Mouse (Mus musculus) heart, embryonic 16.5 days (tissue): ENCODE results near the gene Dusp10. TPM values are rescaled to one million over a fixed set of nuclear protein-coding genes. Genes with fewer than 3 reads are reported as not detected.

Experiments used
- ATAC-seq: fragments of 200-750 bp; cut with Nextera tagmentation; replicated peaks from 2 replicates; pipeline ENCODE4 v1.8.0; 2017; ENCODE audit warnings: moderate number of reproducible peaks; ENCODE audit not compliant: insufficient read depth, low FRiP score; ENCODE audit errors: extremely low read depth
- H3K27ac ChIP-seq: fragments of 300-500 bp; sonication (generic); 2 replicates; pipeline ENCODE4 v1.5.1; 2014; ENCODE audit warnings: mild to moderate bottlenecking, low read length, control low read depth, moderate library complexity
- H3K27me3 ChIP-seq: fragments of 300-500 bp; sonication (generic); 2 replicates; pipeline ENCODE4 v1.6.1; 2014; ENCODE audit warnings: low read length, mixed read lengths; ENCODE audit not compliant: control insufficient read depth, insufficient read depth
- H3K36me3 ChIP-seq: fragments of 300-500 bp; sonication (generic); 2 replicates; pipeline ENCODE4 v1.6.1; 2014; ENCODE audit not compliant: control insufficient read depth, insufficient read depth
- H3K4me1 ChIP-seq: fragments of 300-500 bp; sonication (generic); 2 replicates; pipeline ENCODE4 v1.6.1; 2014; ENCODE audit warnings: low read length, mixed read lengths; ENCODE audit not compliant: control insufficient read depth, insufficient read depth
- H3K4me2 ChIP-seq: fragments of 300-500 bp; sonication (generic); 2 replicates; pipeline ENCODE4 v1.6.1; 2014; ENCODE audit warnings: low read depth, mild to moderate bottlenecking, control low read depth, low read length
- H3K4me3 ChIP-seq: fragments of 300-500 bp; sonication (generic); 2 replicates; pipeline ENCODE4 v1.5.1; 2014; ENCODE audit warnings: mild to moderate bottlenecking, control low read depth, low read length
- H3K9ac ChIP-seq: fragments of 300-500 bp; sonication (generic); 2 replicates; pipeline ENCODE4 v1.6.1; 2014; ENCODE audit warnings: low read length, control low read depth
- H3K9me3 ChIP-seq: fragments of 300-500 bp; sonication (generic); replicated peaks from 2 replicates; pipeline ENCODE4 v1.6.1; 2016; ENCODE audit warnings: low read length; ENCODE audit not compliant: control insufficient read depth
- WGBS: fragments of 180-500 bp; shearing (Covaris S2); extraction: QIAGEN DNeasy Blood & Tissue Kit; methylation state at CpG from one replicate; pipeline ENCODE4 v1.1.7; 2014; 5-methylcytosine and 5-hydroxymethylcytosine counted together
- polyA plus RNA-seq: library from polyadenylated mRNA; unstranded; fragments of >200 nt; fragmentation: Nextera tagmentation; extraction: Ambion mirVana; gene quantifications from 2 replicates; pipeline ENCODE4 v1.2.1, GENCODE M21; 2015

The Dusp10 gene
- polyA plus RNA-seq, 1 experiment from 2014 or later: 15.5 TPM

DNA sequence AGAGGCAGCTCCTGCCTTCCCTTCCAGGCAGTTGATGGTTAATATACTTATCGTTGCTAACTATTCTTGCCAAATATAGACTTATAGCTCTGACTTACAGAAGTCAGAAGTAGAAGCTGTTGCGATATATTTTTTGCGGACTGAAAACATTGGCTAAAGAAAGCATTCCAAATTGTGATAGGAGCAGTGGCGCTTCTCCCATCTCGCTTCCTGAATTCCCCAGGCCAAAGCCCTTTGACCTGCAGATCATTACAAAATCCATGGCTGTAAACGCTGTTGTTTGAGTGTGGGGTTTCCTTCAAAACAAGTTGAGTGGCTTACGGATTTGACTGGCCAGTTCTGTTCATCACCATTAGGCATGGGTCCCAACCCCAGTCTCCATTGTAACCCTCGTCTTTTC lies 45.1 kb downstream of the Dusp10 start:
- no peaks in the 10 kb centered on the region for H3K27me3 ChIP-seq
- no peak overlapping the region for H3K4me3 ChIP-seq
- H3K27ac ChIP-seq: peak overlapping the region; percentile 66
- H3K4me2 ChIP-seq: no peak overlapping the region
- no peaks in the 10 kb centered on the region for H3K9me3 ChIP-seq
- 0 out of 2 replicates have a peak overlapping the region, but pooled peaks have one; percentile 42 for H3K9ac ChIP-seq
- 0 out of 2 replicates have a peak, but pooled peaks cover 3% of the 10 kb centered on the region for H3K36me3 ChIP-seq
- no peak for ATAC-seq
- WGBS: 51% methylated on average over 8 of the region's 8 CpGs
- H3K4me1 ChIP-seq: peaks cover 44% of the 10 kb centered on the region

DNA sequence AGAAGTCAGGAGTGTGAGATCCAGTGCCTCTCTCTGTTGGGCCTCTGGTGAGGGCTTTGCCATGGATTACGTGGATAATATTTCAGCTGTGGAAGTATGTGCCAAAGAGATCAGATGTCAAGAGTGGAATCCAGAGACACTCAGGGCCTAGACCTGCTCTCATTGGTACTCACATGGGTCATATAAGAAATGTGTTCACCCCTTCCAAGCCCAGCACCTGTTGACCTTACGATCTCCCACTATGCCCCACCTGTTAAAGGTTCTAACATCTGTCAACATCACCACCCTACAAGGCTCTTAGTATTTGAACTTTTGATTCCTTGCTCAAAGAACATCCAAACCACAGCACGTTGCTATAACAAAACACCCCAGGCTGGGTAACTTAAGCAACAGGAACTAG lies 46.7 kb downstream of the Dusp10 start:
- peaks cover 49% of the 10 kb centered on the region for H3K4me1 ChIP-seq
- no peak overlapping the region for H3K4me3 ChIP-seq
- no peak overlapping the region for H3K9ac ChIP-seq
- H3K4me2 ChIP-seq: no peak overlapping the region
- H3K27ac ChIP-seq: peak overlapping the region; percentile 61
- WGBS: 81% methylated on average over 3 of the region's 3 CpGs
- H3K27me3 ChIP-seq: no peaks in the 10 kb centered on the region
- H3K9me3 ChIP-seq: no peaks in the 10 kb centered on the region
- no peak for ATAC-seq
- H3K36me3 ChIP-seq: 0 out of 2 replicates have a peak, but pooled peaks cover 3% of the 10 kb centered on the region

DNA sequence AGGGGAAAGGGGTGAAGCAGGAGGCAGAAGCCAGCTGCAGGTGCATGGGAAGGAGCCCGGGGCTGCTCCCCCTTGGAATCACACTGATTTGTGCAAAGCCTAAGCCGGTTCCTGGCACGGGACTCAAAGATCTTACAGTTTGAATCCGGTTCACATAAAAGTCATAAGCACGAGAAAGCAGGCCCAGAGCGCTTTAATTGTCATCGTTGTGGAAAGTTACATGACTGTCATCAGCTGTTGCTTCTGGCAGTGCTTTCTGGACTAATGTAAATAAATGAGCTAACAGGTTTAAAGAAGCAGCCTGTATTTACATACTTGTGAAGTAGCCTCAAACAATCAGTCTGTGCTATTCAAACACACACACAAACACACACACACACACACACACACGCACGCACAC lies 47.3 kb downstream of the Dusp10 start:
- H3K4me3 ChIP-seq: no peak overlapping the region
- no peak overlapping the region for H3K4me2 ChIP-seq
- H3K27me3 ChIP-seq: no peaks in the 10 kb centered on the region
- H3K27ac ChIP-seq: peak overlapping the region; percentile 72
- no peaks in the 10 kb centered on the region for H3K9me3 ChIP-seq
- H3K4me1 ChIP-seq: peaks cover 55% of the 10 kb centered on the region
- 0 out of 2 replicates have a peak, but pooled peaks cover 3% of the 10 kb centered on the region for H3K36me3 ChIP-seq
- ATAC-seq: 0 out of 2 replicates have a peak, but pooled peaks have one; percentile 19
- H3K9ac ChIP-seq: 0 out of 2 replicates have a peak overlapping the region, but pooled peaks have one; percentile 25
- 34% methylated on average over 9 of the region's 9 CpGs for WGBS

DNA sequence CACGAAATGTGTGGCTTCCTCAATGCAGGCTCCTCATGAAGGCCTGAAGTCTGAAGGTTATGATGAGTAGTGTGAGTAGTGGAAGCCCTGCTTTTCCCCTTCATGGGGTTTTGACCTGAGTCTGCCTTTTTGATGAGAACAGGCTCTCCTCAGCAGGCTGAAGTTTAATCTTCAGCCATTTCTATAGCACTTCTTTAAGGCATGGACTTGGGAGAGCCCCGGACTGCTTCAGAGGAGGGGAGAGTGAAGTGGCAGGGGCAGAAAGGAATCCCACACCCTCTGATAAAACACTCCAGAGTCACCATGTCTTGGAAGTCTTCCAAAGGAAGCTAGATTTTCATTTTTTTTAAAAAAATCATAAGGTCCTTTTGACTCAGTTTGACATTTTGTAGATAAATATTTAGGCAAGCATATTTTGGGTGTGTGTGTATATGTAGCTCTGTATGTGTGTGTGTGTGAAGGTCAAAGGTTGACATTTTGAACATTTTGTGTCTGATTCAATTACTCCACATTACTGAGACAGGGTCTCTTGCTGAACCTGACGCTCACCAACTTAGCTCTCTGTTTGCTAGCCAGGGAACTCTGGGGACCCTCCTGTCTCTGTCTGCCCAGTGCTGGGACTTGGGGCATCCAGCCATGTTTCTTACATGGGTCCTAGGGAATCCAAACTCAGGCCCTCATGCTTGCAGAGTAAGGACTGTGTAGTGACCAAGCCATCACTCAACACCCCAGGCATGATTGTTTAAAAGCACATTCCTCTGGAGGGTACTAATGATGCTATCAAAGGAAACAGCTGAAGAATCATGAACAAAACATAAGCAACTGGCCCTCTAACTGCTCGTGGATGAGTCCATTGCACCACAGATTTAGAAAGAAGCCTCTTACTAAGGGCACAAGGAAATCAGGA lies 48.0 kb downstream of the Dusp10 start:
- no peak overlapping the region for H3K4me3 ChIP-seq
- peaks cover 61% of the 10 kb centered on the region for H3K4me1 ChIP-seq
- H3K9me3 ChIP-seq: no peaks in the 10 kb centered on the region
- H3K4me2 ChIP-seq: no peak overlapping the region
- no peak overlapping the region for H3K9ac ChIP-seq
- 0 out of 2 replicates have a peak, but pooled peaks cover 3% of the 10 kb centered on the region for H3K36me3 ChIP-seq
- ATAC-seq: 0 out of 2 replicates have a peak, but pooled peaks have one; percentile 18
- H3K27ac ChIP-seq: peak overlapping the region; percentile 72
- 35% methylated on average over 4 of the region's 4 CpGs for WGBS
- no peaks in the 10 kb centered on the region for H3K27me3 ChIP-seq

DNA sequence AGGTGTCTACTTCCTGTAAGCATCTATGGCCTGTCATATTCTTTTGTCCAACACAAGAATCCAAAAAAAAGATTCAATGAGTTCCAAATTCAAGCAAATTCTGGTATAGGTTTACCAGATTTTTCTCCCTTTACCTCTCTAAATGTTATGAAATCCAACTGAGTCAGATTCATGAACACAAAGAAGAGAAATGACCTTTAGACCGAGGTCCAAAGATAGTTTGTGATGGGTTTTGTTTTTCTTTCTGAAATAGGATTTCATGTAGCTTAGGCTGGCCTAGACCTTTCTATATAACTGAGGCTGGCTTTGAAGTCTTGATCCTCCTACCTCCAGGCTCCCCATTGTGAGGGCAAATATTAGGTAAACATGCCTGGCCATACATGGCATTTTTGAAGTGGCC lies 48.8 kb downstream of the Dusp10 start:
- Histone ChIP-seq H3K27me3 (no peaks in the 10 kb centered on the region), H3K4me2 (no peak overlapping the region), H3K4me1 (peaks cover 59% of the 10 kb centered on the region), H3K9me3 (no peaks in the 10 kb centered on the region), H3K36me3 (no peaks in the 10 kb centered on the region), H3K9ac (no peak overlapping the region), H3K27ac (peak overlapping the region; percentile 68), H3K4me3 (no peak overlapping the region)
- 84% methylated on average over 1 of the region's 1 CpGs for WGBS
- no peak for ATAC-seq

DNA sequence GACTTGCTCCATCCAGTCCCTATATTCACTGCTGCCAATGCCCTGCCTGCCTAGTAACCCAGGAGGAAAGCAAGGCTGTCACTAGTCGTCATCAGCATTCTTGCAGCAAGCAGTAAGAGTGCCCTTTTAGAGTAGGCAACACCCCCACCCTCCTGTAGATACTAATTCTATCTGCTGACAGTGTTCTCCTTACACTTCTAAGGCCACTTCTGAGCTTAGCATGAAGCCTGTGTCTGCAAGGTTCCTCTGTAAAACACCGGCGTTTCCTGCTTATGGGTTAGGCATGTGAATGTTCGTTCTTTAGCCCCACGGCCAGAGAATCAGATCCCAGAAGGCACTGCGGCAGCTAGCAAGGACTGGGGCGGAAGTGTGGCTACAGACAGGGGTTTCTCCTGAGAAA lies 51.2 kb downstream of the Dusp10 start:
- Histone ChIP-seq H3K4me1 (peaks cover 44% of the 10 kb centered on the region), H3K4me2 (no peak overlapping the region), H3K9ac (peak overlapping the region; percentile 23), H3K27me3 (no peaks in the 10 kb centered on the region), H3K27ac (peak overlapping the region; percentile 69), H3K4me3 (no peak overlapping the region), H3K36me3 (peaks cover 6% of the 10 kb centered on the region), H3K9me3 (no peaks in the 10 kb centered on the region)
- WGBS: 44% methylated on average over 7 of the region's 7 CpGs
- ATAC-seq: peak; percentile 77

DNA sequence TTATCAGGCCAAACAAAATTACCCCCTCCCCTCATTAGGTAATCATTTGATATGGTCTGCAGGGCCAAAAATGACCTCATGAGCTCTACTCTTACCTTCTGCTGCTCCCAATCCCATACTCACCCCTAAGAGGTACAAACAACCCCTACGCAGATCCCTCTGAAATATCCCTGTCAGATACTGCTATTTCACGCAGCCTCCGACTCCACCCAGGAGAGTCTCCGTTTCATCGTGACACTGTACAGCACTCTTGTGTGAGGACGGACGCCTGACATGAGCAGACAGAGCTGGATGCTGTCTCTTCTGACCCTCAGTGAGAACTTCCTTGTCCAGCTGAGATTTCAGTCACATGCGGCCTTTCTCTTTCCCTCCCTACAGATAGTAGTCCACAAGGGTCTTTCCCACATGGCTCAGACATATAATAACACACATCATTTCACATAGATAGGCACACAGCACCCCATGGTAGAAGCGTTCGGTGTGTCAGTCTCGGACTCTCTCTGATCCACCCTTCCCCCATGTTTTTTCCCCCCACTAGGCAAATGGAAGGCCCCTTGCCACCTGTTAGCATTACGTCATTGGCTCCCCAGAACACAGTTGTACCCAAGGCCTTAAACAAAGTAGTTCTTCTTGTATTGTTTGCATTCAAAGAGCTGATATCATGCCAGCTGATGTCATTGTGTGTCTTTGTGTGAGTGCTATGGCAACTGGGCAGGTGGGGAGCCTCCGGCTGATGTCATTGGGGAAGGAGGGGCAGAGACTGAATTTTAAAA lies 52.7 kb downstream of the Dusp10 start:
- H3K27me3 ChIP-seq: no peaks in the 10 kb centered on the region
- H3K9me3 ChIP-seq: no peaks in the 10 kb centered on the region
- H3K4me3 ChIP-seq: no peak overlapping the region
- no peak overlapping the region for H3K9ac ChIP-seq
- peaks cover 15% of the 10 kb centered on the region for H3K36me3 ChIP-seq
- 0 out of 2 replicates have a peak overlapping the region, but pooled peaks have one; percentile 5 for H3K27ac ChIP-seq
- WGBS: 66% methylated on average over 13 of the region's 13 CpGs
- H3K4me1 ChIP-seq: peaks cover 31% of the 10 kb centered on the region
- no peak overlapping the region for H3K4me2 ChIP-seq
- ATAC-seq: no peak

DNA sequence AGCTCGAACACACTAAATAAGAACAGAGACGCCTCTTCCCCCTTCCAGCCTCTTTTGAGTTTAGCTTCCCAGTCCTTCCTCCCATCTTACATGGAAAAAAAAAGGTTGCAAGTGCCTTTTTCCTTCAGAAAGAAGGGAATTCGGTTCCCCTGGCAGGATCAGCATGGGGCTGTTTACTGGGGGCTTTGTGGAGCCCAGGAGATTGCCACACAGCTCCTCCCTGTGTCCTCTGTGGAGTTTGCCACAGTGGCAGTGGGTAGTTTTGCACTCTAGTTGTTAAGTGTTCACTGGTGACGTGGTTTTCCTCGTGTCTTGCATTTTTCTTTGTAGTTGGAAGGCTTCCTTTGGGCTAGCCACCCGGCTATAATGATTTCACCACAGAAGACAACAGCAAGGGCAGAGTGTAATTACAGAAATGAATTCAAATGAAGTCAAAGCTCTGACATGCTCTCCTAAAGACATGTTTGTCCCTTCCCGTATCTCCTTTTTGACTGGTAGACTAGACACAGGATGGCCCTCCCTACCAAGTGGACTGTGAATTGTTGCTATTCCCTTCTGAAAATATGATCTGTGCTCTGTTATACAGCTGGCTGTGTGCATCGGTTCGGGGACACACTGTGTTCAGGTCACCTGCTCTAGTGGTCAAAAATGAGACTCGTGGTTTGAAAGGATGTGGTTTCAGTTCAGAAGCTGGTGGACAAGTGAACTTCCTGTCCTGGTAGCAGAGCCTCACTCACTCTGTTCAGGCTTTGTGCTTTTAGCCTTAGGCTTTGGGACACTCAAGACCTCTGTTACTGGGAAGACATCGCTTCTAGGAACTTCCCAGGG lies 53.6 kb downstream of the Dusp10 start:
- Histone ChIP-seq H3K9ac (no peak overlapping the region), H3K27ac (no peak overlapping the region)
- WGBS: 73% methylated on average over 11 of the region's 11 CpGs

More for the DNA sequence above, 53.6 kb downstream of the Dusp10 start:
- Histone ChIP-seq H3K4me2 (no peak overlapping the region), H3K36me3 (peaks cover 15% of the 10 kb centered on the region), H3K4me3 (no peak overlapping the region), H3K27me3 (no peaks in the 10 kb centered on the region), H3K4me1 (peaks cover 23% of the 10 kb centered on the region), H3K9me3 (no peaks in the 10 kb centered on the region)
- no peak for ATAC-seq
